Mouse (Mus musculus): ENCODE measurements around the gene Cnih3. TPM values are rescaled to one million over a fixed set of nuclear protein-coding genes. Genes with fewer than 3 reads are reported as not detected.

The Cnih3 gene
- total RNA-seq, 1 experiment = 0.22 TPM

DNA sequence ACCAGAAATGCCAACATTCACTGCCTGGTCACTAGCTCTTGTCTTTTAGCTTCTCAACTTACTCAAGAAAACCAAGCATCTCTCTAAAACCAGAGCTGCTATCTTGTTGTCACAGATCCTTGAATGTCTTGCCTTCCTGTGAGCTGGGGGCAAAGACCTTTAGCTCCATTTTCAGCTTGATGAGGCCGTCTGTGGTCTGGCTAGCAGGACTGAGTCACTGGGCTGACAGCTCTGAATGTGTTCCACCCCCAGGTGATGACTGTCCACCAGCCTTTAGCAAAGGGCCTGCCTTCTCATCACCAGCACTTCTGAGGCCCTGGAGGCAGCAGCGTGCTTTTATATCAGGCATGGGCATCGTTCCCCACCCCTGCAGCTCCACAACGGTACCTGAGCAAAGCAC, 18.8 kb downstream of the Cnih3 start:
- TF ChIP-seq ZNF384 (IDR thresholded peaks at IDR 0.05; ENCODE audit: low read depth, low read length) = no peak
- TF ChIP-seq HCFC1 (IDR thresholded peaks at IDR 0.05; ENCODE audit: borderline replicate concordance, insufficient read depth, low read length) = no peak
- TF ChIP-seq ZC3H11A (IDR thresholded peaks at IDR 0.05; ENCODE audit: borderline replicate concordance, low read depth, low read length) = no peak
- TF ChIP-seq CHD2 (IDR thresholded peaks at IDR 0.05; ENCODE audit: low read depth, low read length) = no peak
- no peak for TF ChIP-seq MAFK (IDR thresholded peaks at IDR 0.05; ENCODE audit: insufficient read depth, low read depth, low read length)
- Histone ChIP-seq H3K4me1 (ENCODE audit: control insufficient read depth in 2 of 2, insufficient read depth in 2 of 2, low read length in 2 of 2, poor library complexity in 1 of 2) (no peaks in the 10 kb centered on the region), H3K27ac (ENCODE audit: insufficient read depth, low read depth, low read length, poor library complexity, severe bottlenecking) (no peak overlapping the region), H3K9ac (ENCODE audit: insufficient read depth, low read depth, low read length, poor library complexity, severe bottlenecking) (no peak overlapping the region), H3K36me3 (ENCODE audit: control insufficient read depth, insufficient read depth, low read length, poor library complexity, severe bottlenecking) (no peaks in the 10 kb centered on the region), H3K9me3 (ENCODE audit: control insufficient read depth, insufficient read depth, low read depth, low read length) (no peaks in the 10 kb centered on the region), H3K4me3 (ENCODE audit: insufficient read depth in 1 of 2, low read depth in 1 of 2, low read length in 2 of 2, poor library complexity in 1 of 2, severe bottlenecking in 1 of 2) (no peak overlapping the region)
- DNase-seq (ENCODE audit: low read depth, low spot score) = no peak
- in situ Hi-C loops (cut with MboI; ENCODE audit: low sequenced_read_pairs in 2 of 2, unreplicated experiment in 2 of 2) = no loop called here

DNA sequence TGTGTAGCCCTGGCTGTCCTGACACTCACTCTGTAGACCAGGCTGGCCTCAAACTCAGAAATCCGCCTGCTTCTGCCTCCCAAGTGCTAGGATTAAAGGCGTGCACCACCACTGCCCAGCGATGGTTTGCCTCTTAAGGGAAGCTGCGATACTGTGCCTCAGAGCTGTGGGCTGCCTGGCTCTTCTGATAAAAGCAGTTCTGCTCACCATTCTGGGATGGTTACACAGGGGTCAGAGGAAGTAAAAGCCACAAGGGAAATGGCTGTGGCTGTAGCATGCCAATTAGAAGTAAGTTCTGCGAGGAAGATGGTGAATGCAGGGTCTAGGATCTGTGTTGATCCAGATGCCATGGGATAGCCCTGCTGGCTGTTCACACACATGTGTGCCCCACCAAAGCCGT, 19.9 kb downstream of the Cnih3 start:
- no peak for TF ChIP-seq CHD2 (IDR thresholded peaks at IDR 0.05; ENCODE audit: low read depth, low read length)
- TF ChIP-seq ZC3H11A (IDR thresholded peaks at IDR 0.05; ENCODE audit: borderline replicate concordance, low read depth, low read length) = no peak
- no peak for TF ChIP-seq HCFC1 (IDR thresholded peaks at IDR 0.05; ENCODE audit: borderline replicate concordance, insufficient read depth, low read length)
- no peak for TF ChIP-seq MAFK (IDR thresholded peaks at IDR 0.05; ENCODE audit: insufficient read depth, low read depth, low read length)
- TF ChIP-seq ZNF384 (IDR thresholded peaks at IDR 0.05; ENCODE audit: low read depth, low read length) = no peak
- no peaks in the 10 kb centered on the region for H3K4me1 ChIP-seq (ENCODE audit: control insufficient read depth in 2 of 2, insufficient read depth in 2 of 2, low read length in 2 of 2, poor library complexity in 1 of 2)
- in situ Hi-C loops (cut with MboI; ENCODE audit: low sequenced_read_pairs in 2 of 2, unreplicated experiment in 2 of 2) = no loop called here
- no peak overlapping the region for H3K9ac ChIP-seq (ENCODE audit: insufficient read depth, low read depth, low read length, poor library complexity, severe bottlenecking)
- H3K9me3 ChIP-seq (ENCODE audit: control insufficient read depth, insufficient read depth, low read depth, low read length) = no peaks in the 10 kb centered on the region
- no peak overlapping the region for H3K4me3 ChIP-seq (ENCODE audit: insufficient read depth in 1 of 2, low read depth in 1 of 2, low read length in 2 of 2, poor library complexity in 1 of 2, severe bottlenecking in 1 of 2)
- H3K27ac ChIP-seq (ENCODE audit: insufficient read depth, low read depth, low read length, poor library complexity, severe bottlenecking) = no peak overlapping the region
- no peaks in the 10 kb centered on the region for H3K36me3 ChIP-seq (ENCODE audit: control insufficient read depth, insufficient read depth, low read length, poor library complexity, severe bottlenecking)
- DNase-seq (ENCODE audit: low read depth, low spot score) = no peak

DNA sequence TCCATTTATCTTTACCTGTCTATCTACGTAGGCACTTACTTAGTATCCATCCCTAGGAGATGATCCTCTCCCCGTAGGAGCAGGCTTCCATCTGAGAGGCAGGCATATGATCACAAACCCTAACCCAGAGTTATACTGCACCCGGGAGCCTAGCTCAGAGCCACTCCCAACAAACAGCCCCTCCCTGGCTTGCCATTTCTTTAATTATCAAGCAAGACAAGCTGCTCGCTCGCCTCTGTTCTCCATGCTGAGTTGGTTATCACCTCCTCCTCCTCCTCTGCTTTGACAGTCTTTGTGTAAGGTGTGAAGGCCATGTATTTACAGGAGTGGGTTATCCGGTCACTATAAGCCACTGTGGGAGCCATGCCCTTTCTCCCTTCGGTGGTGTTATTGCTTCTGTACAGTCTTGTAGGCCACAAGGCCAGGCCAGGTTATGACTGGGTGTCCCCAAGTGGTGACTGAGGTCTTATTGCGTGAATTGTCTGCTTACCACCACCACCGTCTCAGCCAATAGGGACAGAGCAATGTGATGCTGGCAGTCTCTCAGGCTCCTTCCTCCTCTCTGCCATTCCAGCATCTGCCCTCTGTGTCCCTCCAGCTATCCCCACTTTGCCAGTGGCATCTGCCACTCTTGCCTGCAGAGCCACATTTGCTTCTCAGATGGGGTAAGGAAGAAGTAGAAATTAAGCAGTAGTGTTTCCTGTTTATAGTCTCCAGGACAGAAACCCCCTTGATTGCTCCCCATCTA, 22.4 kb downstream of the Cnih3 start:
- no peak overlapping the region for H3K27ac ChIP-seq (ENCODE audit: insufficient read depth, low read depth, low read length, poor library complexity, severe bottlenecking)
- no peak overlapping the region for H3K4me3 ChIP-seq (ENCODE audit: insufficient read depth in 1 of 2, low read depth in 1 of 2, low read length in 2 of 2, poor library complexity in 1 of 2, severe bottlenecking in 1 of 2)
- no peaks in the 10 kb centered on the region for H3K9me3 ChIP-seq (ENCODE audit: control insufficient read depth, insufficient read depth, low read depth, low read length)
- no peaks in the 10 kb centered on the region for H3K36me3 ChIP-seq (ENCODE audit: control insufficient read depth, insufficient read depth, low read length, poor library complexity, severe bottlenecking)
- no peaks in the 10 kb centered on the region for H3K4me1 ChIP-seq (ENCODE audit: control insufficient read depth in 2 of 2, insufficient read depth in 2 of 2, low read length in 2 of 2, poor library complexity in 1 of 2)
- no peak for TF ChIP-seq HCFC1 (IDR thresholded peaks at IDR 0.05; ENCODE audit: borderline replicate concordance, insufficient read depth, low read length)
- no peak for TF ChIP-seq ZC3H11A (IDR thresholded peaks at IDR 0.05; ENCODE audit: borderline replicate concordance, low read depth, low read length)
- TF ChIP-seq MAFK (IDR thresholded peaks at IDR 0.05; ENCODE audit: insufficient read depth, low read depth, low read length) = no peak
- TF ChIP-seq ZNF384 (IDR thresholded peaks at IDR 0.05; ENCODE audit: low read depth, low read length) = no peak
- TF ChIP-seq CHD2 (IDR thresholded peaks at IDR 0.05; ENCODE audit: low read depth, low read length) = no peak
- no peak for DNase-seq (ENCODE audit: low read depth, low spot score)
- no peak overlapping the region for H3K9ac ChIP-seq (ENCODE audit: insufficient read depth, low read depth, low read length, poor library complexity, severe bottlenecking)
- in situ Hi-C loops (cut with MboI; ENCODE audit: low sequenced_read_pairs in 2 of 2, unreplicated experiment in 2 of 2) = no loop called here

DNA sequence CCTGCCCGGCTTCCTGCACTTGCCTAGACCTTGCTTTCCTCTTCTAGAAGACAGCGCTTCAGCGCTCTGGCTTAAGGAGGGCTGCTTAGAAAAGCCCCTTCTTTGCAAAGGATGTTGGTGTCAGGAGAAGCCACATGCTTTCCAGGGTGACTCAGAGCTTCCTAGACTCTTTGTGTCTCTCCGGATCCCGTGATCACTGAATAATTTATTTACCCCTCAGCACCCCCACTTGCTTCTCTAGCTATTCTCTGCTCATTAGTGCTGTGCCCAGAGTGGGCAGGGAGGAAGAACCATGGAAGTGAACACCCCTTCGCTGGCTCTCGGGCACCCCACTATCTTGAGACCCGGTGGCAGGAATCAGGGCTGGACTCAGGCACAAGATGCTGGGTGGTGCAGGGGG, 24.0 kb downstream of the Cnih3 start:
- TF ChIP-seq CHD2 (IDR thresholded peaks at IDR 0.05; ENCODE audit: low read depth, low read length) (no peak), ZNF384 (IDR thresholded peaks at IDR 0.05; ENCODE audit: low read depth, low read length) (no peak), HCFC1 (IDR thresholded peaks at IDR 0.05; ENCODE audit: borderline replicate concordance, insufficient read depth, low read length) (no peak), ZC3H11A (IDR thresholded peaks at IDR 0.05; ENCODE audit: borderline replicate concordance, low read depth, low read length) (no peak), MAFK (IDR thresholded peaks at IDR 0.05; ENCODE audit: insufficient read depth, low read depth, low read length) (no peak)
- no peaks in the 10 kb centered on the region for H3K4me1 ChIP-seq (ENCODE audit: control insufficient read depth in 2 of 2, insufficient read depth in 2 of 2, low read length in 2 of 2, poor library complexity in 1 of 2)
- H3K4me3 ChIP-seq (ENCODE audit: insufficient read depth in 1 of 2, low read depth in 1 of 2, low read length in 2 of 2, poor library complexity in 1 of 2, severe bottlenecking in 1 of 2) = no peak overlapping the region
- DNase-seq (ENCODE audit: low read depth, low spot score) = no peak
- in situ Hi-C loops (cut with MboI; ENCODE audit: low sequenced_read_pairs in 2 of 2, unreplicated experiment in 2 of 2) = no loop called here
- H3K27ac ChIP-seq (ENCODE audit: insufficient read depth, low read depth, low read length, poor library complexity, severe bottlenecking) = no peak overlapping the region
- no peaks in the 10 kb centered on the region for H3K9me3 ChIP-seq (ENCODE audit: control insufficient read depth, insufficient read depth, low read depth, low read length)
- no peaks in the 10 kb centered on the region for H3K36me3 ChIP-seq (ENCODE audit: control insufficient read depth, insufficient read depth, low read length, poor library complexity, severe bottlenecking)
- H3K9ac ChIP-seq (ENCODE audit: insufficient read depth, low read depth, low read length, poor library complexity, severe bottlenecking) = no peak overlapping the region

All from ES-E14 (cell line).